Mouse (Mus musculus) gastrocnemius, postnatal 25 days (tissue): Measurements from ENCODE around the gene Ctdsp1. TPM values are rescaled to one million over a fixed set of nuclear protein-coding genes. Genes with fewer than 3 reads are reported as not detected.
"Not testable (repeated sequence)": the region's sequence is repeated elsewhere in the genome, so short reads cannot be mapped to it uniquely, and the experiment has no call there.

Source experiments
- DNase-seq: peaks from one replicate; pipeline ENCODE4 v3.0.0; 2022
- total RNA-seq, 2 experiments: library from RNA; stranded (reverse); gene quantifications; 1 replicate in 1 of 2; 2 replicates in 1 of 2; pipeline ENCODE4 v1.2.3; 2021

Gene Ctdsp1
- total RNA-seq, 2 experiments from 2014 or later = 82.7 to 82.9 TPM

DNA sequence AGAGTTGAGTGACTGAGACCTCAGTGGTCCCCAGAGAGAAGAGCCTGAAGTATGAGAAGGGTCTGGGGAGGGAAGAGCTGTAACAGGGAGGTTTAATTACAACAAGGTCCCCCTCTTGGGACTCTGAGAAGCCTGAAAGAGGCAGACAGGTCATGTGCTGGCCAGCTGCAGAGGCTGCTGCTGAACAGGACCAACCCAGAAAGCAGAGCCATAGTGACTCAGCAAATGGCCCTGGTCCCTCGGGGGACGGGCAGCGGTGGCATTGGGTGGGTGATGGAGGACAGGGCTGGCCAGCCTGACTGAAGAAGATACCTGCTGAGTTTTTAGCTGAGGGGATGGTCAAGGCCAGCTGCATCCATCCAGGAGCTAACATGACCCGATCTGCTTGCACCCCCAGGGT, 14.9 kb upstream of the Ctdsp1 start:
- peak; percentile 68 for DNase-seq

- no peak for DNase-seq
These were observed 12.2 kb upstream of the Ctdsp1 start for GRCm38 (mm10) chr1:74379058-74379504.

DNA sequence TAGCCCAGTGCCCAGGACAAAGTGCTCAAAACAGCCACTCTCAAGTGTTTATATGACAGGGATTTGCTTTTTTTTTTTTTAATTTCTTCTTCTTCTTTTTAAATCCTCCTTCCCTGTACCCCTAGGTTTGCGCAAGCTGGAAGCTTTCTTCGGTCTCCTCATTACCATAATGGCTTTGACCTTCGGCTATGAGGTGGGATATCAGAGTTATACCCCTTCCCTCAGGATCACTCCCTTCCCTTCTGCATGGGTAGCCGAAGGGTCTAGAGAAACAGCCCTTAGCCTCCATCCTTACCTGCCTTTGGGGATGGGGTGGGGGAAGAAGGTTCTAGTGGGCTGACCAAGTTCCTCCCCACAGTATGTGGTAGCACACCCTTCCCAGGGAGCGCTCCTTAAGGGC, 10.8 kb upstream of the Ctdsp1 start:
- DNase-seq = no peak

GRCm38 (mm10) chr1:74381588-74382021, 9.7 kb upstream of the Ctdsp1 start:
- DNase-seq = no peak

DNA sequence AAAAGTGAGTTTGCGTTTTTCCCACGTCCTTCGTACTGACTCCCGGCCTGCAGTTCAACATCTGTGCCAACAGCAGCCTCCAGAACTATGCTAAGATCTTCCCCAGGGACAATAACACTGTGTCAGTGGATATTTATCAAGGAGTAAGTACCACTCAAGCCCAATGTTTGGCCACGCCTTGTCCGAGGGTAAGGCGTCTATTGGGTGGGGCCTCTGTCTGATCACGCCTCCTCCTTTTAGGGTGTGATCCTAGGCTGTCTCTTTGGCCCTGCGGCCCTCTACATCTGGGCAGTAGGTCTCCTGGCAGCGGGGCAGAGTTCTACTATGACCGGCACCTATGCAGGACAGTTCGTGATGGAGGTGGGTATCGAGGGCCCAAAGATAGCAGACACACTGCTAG, 7.9 kb upstream of the Ctdsp1 start:
- DNase-seq = no peak

DNA sequence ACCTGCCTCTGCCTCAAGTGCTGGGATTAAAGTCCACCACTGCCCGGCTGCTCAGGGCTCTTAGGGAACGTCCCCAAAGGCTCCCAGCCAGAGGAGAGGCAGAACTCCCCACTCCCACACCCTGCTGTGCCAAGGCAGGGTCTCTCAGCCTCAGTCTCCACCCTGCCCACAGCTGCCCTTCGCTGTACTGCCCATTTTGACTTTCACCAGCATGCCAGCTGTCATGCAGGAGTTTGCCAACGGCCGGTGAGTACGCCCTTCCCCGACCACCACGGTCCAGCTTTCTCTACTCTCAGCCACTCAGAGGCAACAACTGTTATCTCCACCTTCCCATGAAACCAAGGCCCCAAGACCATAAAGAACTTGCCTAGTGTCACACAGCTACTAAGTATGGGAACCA, 6.8 kb upstream of the Ctdsp1 start:
- DNase-seq = no peak

DNA sequence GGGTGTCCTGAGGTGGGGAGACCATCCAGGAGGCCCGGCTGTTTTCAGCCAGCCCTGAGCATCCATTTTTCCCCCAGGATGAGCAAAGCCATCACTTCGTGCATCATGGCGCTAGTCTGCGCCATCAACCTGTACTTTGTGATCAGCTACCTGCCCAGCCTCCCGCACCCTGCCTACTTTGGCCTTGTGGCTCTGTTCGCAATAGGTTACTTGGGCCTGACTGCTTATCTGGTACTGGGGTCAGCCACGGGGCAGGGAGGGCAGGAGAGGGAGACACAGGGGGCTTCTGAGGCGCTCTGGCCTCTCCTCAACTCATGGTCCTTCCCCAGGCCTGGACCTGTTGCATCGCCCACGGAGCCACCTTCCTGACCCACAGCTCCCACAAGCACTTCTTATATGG, 6.2 kb upstream of the Ctdsp1 start:
- no peak for DNase-seq

- DNase-seq = no peak
These were observed 5.8 kb upstream of the Ctdsp1 start for GRCm38 (mm10) chr1:74385531-74385930.

GRCm38 (mm10) chr1:74386363-74386713, 5.0 kb upstream of the Ctdsp1 start:
- no peak for DNase-seq

GRCm38 (mm10) chr1:74386714-74387385, 4.5 kb upstream of the Ctdsp1 start:
- DNase-seq = peak; percentile 96

GRCm38 (mm10) chr1:74387386-74387988, 3.8 kb upstream of the Ctdsp1 start:
- no peak for DNase-seq

DNA sequence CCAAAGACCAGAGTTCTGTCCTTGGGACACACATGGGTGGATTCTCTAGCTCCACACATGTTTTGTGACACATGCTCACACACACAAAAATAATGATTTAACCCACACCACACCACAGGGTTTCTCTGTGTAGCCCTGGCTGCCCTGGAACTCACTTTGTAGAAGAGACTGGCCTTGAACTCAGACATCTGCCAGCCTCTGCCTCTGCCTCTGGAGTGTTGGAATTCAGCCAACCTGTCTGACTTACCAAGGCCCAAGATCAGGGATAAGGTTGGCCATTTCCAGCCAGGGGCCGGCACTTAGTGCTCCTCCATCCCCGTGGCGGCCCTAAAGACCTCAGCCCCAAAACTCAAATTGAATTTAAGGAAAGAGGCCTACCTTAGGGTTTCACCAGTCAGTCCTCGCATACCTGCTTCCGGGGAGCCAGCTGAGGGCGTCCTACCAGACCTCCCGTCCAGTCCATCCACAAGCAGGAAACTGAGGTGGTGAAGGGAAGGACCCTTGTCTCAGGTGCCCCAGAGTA, 2.9 kb upstream of the Ctdsp1 start:
- no peak for DNase-seq

GRCm38 (mm10) chr1:74389831-74390286, 1.4 kb upstream of the Ctdsp1 start:
- DNase-seq = no peak

DNA sequence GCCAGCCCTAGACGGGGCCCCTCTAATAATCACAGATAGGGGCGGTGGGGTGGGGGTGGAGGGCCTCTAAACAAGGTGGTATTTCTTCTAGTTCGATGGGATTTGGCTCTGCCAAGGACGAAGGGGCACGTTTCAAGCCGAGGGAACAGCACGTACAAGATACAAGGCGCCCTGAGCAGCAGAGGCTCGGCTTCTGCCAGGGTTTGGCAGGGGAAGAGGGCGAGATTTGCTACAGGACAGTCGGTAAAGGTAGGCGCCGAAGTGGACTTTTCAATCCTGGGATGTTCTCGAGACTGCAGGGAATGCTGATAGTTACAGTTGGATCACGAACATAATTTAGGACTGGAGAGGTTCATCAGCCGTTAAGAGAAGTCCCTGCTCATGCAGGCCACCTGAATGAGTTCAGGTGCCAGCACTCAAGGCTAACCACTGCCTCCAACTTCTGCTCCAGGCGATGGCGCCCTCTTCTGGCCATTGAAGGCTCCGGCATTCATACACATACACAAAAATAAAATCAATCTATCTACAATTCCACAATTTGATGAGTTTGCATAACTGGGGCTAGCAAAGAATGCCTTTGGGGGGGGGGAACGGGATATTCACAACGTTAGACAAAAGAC, 912 bp upstream of the Ctdsp1 start:
- DNase-seq = no peak

DNA sequence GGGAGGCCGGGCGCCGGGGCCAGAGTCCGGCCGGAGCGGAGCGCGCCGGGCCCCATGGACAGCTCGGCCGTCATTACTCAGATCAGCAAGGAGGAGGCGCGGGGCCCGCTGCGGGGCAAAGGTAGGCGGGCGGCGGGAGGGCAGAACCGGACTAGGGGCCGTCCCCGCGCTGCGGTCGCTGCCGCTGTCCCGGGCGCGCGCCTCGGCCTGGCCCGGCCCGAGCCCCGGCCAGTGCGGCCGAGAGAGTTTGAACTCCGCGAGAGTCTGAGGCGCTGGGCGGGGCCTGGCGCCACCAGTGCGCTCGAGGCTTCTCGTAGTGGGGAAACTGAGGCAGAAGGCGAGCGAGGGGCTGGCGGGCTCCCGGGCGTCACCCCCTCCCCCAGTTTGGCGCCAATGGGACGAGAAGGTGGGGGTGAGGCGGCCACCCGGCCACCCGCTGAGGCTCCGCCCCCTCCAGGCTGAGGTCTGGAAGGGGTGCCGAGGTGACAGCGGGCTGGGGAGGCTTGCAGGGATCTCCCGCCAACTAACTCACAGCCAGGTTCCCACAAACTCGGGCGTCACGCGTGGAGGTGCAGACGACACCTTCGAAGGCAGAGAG, 634 bp downstream of the Ctdsp1 start:
- peak; percentile 86 for DNase-seq

GRCm38 (mm10) chr1:74392446-74392994, 1.2 kb downstream of the Ctdsp1 start:
- no peak for DNase-seq

GRCm38 (mm10) chr1:74393010-74393409, 1.7 kb downstream of the Ctdsp1 start:
- DNase-seq = no peak

- DNase-seq = no peak
These were observed 2.4 kb downstream of the Ctdsp1 start for GRCm38 (mm10) chr1:74393697-74394096.

DNA sequence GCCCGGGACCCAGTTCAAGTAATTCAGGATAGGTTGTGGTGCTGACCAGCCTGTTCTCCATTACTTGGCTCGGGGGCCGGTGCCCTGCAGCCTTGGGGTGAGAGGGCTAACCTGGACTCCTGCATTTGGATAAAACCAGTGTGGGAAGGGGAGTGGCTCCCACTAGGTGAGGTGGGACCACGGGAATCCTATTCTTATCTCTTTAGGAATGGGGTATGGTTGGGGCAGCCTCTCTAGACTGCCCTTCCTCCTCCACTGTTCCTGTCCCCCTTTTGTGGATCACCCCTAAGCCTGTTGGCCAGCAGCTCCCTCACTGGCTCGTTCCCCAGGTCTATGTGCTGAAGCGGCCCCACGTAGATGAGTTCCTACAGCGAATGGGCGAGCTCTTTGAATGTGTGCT, 3.0 kb downstream of the Ctdsp1 start:
- no peak for DNase-seq

- no peak for DNase-seq
These were observed 3.5 kb downstream of the Ctdsp1 start for GRCm38 (mm10) chr1:74394858-74395257.

DNA sequence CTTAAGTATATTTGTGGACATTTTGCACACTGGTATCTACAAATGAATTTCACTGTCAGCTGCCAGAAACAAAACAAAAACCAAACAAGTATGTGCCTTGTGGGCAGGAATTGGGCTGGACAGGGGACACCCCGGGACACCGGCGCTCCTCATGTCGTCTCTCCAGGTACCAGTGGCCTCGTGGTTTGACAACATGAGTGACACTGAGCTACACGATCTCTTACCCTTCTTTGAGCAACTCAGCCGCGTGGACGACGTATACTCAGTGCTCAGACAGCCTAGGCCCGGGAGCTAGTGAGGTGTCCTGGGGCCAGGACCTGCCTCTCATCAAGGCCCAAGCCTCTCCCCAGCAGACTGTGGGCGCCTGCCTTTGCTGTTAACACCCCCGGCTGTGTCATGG, 4.0 kb downstream of the Ctdsp1 start:
- no peak for DNase-seq

GRCm38 (mm10) chr1:74396456-74397222, 5.3 kb downstream of the Ctdsp1 start:
- not testable (repeated sequence) for DNase-seq
